Mouse (Mus musculus) retina, embryonic 14.5 days (tissue): ENCODE data around the gene Agbl1.

ENCODE experiments used
- DNase-seq: peaks from one replicate; pipeline ENCODE4 v3.0.0-alpha.2; 2015; ENCODE audit warnings: low spot score

Gene Agbl1

DNA sequence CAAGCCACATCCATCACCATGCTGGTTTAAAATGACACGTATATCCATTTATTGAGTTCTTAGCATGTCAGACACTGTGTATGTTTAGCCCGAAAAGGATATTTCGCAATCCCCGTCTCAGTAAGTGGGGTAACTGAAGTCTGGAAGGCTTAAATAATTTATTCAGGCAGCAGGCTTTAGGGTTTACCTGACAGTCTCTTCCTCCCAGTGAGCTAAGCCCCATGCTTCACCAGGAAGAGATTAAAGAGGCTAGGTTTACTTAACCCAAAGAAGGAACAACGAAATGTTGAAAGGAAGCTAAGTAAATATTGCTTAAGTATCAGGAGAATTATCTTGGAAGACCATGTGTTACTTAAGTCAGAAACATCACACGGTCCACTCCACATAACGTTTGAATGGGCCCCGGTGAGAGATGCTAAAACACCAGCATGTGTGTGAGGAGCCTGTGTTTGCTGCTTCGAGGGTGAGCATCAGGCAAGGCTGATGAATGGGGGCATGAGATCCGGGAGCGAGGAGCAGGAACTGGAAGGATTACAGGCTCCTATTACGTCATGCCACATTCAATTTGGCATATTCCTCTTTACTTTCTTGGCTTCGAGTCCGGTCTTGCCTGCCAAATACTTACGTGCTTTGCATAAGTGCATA, 162.7 kb downstream of the Agbl1 start:
- peak; percentile 2 for DNase-seq

- peak; percentile 89 for DNase-seq
These were observed 163.5 kb downstream of the Agbl1 start for GRCm38 (mm10) chr7:76392941-76393817.

- DNase-seq: no peak
These were observed 178.4 kb downstream of the Agbl1 start for GRCm38 (mm10) chr7:76407930-76408557.

GRCm38 (mm10) chr7:76409020-76409419, 179.3 kb downstream of the Agbl1 start:
- DNase-seq: no peak

GRCm38 (mm10) chr7:76410403-76411180, 180.9 kb downstream of the Agbl1 start:
- DNase-seq: no peak

- no peak for DNase-seq
These were observed 182.4 kb downstream of the Agbl1 start for GRCm38 (mm10) chr7:76411933-76412587.

GRCm38 (mm10) chr7:76416084-76416597, 186.5 kb downstream of the Agbl1 start:
- DNase-seq: no peak

DNA sequence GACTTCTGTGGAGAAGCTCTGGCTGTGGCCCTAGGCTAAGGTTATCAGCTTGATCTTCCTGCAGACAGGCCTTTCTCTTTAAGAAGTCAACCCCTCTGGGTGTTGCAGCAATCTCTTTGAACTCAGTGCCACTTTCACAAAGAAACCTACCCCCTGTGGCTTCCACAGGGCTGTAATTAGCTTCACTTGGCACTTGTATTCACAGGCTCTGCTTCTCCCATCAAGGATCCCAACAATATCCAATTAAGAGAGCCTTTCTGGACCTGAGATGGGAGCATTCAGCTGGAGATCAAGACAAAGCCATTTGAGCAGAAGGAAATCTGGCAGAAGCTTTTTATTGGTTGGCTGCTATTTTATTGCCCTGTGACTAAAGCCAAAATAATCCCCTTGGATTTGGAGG, 208.9 kb downstream of the Agbl1 start:
- DNase-seq: peak; percentile 39

DNA sequence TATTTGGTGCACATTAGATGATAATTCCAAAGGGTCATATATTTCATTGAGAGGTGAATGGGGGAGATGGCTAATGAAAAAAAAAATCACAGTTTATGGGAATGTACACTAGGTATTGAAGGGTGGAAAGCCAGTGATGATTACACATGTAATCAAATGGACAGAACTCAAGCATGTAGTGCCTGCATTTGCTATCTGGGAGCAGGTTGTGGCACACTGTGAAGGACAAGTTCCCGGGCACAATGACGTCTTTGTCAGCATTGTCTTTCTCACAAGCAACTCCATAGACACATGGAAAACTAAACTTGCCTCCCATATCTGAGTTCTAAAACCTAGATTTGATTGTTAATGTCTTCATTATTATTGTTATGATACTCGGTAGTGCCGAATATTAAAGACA, 209.3 kb downstream of the Agbl1 start:
- DNase-seq: no peak

DNA sequence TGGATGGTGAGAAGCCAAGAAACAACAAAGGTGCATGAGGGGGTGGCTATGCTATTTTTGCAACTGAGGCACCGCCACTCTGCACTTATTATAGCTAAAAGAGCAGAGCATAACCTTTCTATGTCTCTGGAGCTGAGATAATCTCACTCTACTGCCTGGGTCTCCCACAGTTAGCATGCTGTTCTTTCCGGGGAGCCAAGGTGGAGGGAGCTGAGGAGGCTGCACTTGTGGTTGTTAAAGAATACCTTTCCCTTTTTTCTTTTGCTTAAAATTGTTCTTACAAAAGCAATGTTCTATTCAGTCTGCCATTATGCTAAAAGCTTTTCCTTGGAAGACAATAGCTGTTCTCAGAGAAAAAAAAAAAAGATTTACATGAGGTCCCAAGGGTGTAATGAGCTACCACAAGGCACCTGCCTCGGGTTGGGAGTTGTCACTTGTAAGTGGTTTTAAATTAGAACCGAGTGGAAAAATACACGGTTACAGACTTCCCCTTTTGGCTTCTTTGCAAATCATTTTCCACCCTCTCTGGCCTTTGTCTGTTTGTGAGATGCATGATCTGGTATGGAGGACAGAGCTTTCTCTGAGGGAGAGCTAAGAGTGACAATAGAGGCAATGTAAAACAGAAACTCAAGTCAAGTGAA, 232.8 kb downstream of the Agbl1 start:
- no peak for DNase-seq

- DNase-seq: no peak
These were observed 236.7 kb downstream of the Agbl1 start for GRCm38 (mm10) chr7:76466427-76466826.

DNA sequence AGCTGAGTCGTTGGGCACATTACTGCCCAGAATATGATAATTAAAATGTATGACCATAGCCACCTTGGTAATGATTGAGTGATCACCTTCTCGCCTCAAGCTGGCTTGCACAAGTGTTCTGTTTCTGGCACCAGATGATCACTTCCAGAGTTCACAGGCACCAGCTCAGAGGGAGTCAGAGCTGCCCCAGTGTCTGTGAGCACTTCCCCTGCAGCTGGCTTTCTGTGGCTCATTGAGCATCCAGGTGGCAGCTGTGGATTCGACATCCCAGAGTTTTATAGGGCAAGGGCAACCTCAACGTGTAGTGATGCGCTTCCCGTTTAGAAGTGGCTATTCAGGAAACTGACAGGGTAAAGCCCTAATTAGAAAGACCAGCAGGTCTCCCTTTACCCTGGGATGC, 244.5 kb downstream of the Agbl1 start:
- peak; percentile 11 for DNase-seq

DNA sequence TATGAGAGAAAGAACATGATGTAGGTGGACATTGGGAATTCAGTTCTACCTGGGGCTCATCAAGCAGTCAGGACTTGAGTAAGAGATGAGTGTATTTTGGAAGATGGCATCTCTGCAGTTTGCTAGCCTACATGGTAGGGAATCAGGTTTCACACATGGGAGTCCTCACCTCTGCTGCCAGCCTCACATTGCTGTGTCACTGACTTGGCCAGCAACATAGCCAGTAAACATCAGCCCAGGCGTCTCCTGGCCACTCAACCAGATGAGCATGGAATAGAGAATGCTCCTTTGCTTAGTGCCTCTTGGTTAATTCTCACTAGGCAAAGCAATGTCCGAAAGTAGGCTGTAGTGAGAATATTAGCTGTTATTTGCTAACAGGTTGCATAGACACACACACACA, 255.9 kb downstream of the Agbl1 start:
- no peak for DNase-seq

GRCm38 (mm10) chr7:76487519-76487918, 257.8 kb downstream of the Agbl1 start:
- no peak for DNase-seq

GRCm38 (mm10) chr7:76524291-76524690, 294.6 kb downstream of the Agbl1 start:
- DNase-seq: peak; percentile 18

- DNase-seq: no peak
These were observed 316.8 kb downstream of the Agbl1 start for GRCm38 (mm10) chr7:76546456-76546855.

- no peak for DNase-seq
These were observed 317.6 kb downstream of the Agbl1 start for GRCm38 (mm10) chr7:76547313-76547712.

- no peak for DNase-seq
These were observed 322.2 kb downstream of the Agbl1 start for GRCm38 (mm10) chr7:76551860-76552259.

GRCm38 (mm10) chr7:76560564-76561258, 331.0 kb downstream of the Agbl1 start:
- DNase-seq: peak; percentile 17

DNA sequence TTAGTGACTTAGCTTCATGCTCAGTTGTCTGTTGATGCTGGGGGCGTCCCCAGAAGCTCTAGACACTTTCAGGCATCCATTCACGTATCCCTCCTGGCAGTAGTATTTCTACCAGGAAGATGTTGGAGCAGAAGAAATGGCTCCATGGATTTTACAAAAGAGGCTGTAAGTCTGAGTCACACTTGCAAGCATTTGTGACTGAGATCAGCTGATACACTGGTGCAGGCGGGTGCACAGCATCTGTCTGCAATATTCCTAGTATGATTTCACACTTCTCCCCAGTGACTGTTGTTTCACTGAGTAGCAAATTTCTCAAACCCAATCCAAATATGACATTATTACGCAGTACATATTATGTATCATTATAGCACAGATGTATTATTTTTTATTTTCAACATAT, 332.8 kb downstream of the Agbl1 start:
- DNase-seq: no peak
